Mouse (Mus musculus) C2C12 (cell line): ENCODE data around the gene Ube2s.

Source experiments
- CEBPB ChIP-seq: IDR thresholded peaks from one replicate; pipeline ENCODE4 v1.6.1; 2011; ENCODE audit warnings: low read depth, mild to moderate bottlenecking, control low read depth, moderate library complexity
- CTCF ChIP-seq: IDR thresholded peaks from one replicate; pipeline ENCODE4 v1.5.1; 2011; ENCODE audit not compliant: control insufficient read depth, insufficient read depth, insufficient read length
- MYOG ChIP-seq: IDR thresholded peaks from one replicate; pipeline ENCODE4 v1.6.1; 2011; ENCODE audit not compliant: control insufficient read depth, insufficient read length; ENCODE audit errors: extremely low read depth
- USF1 ChIP-seq: IDR thresholded peaks from one replicate; pipeline ENCODE4 v1.6.1; 2011; ENCODE audit warnings: low read depth, mild to moderate bottlenecking, control low read depth, moderate library complexity

- TF ChIP-seq CTCF (no peak), USF1 (no peak), MYOG (no peak), CEBPB (no peak)
These were observed 30.3 kb downstream of the Ube2s start for GRCm38 (mm10) chr7:4782130-4782529.
